Mouse (Mus musculus): ENCODE data around the gene Foxred2.

Foxred2 gene

GRCm38 (mm10) chr15:77960693-77961092 lies 4.2 kb upstream of the Foxred2 start:
- H3K36me3 ChIP-seq (ENCODE audit: control insufficient read depth, insufficient read depth, low read length, poor library complexity, severe bottlenecking) = peaks cover 16% of the 10 kb centered on the region
- H3K27me3 ChIP-seq (ENCODE audit: control insufficient read depth, insufficient read depth, low read length, poor library complexity, severe bottlenecking) = no peaks in the 10 kb centered on the region
- DNase-seq (ENCODE audit: low read depth, low spot score) = no peak

GRCm38 (mm10) chr15:77958071-77958470 lies 1.5 kb upstream of the Foxred2 start:
- DNase-seq (ENCODE audit: low read depth, low spot score) = no peak
- Histone ChIP-seq H3K36me3 (ENCODE audit: control insufficient read depth, insufficient read depth, low read length, poor library complexity, severe bottlenecking) (peaks cover 13% of the 10 kb centered on the region; the same call in 1 of the 2 replicates), H3K27me3 (ENCODE audit: control insufficient read depth, insufficient read depth, low read length, poor library complexity, severe bottlenecking) (no peaks in the 10 kb centered on the region)

- Histone ChIP-seq H3K36me3 (ENCODE audit: control insufficient read depth, insufficient read depth, low read length, poor library complexity, severe bottlenecking) (peaks cover 13% of the 10 kb centered on the region; the same call in 1 of the 2 replicates), H3K27me3 (ENCODE audit: control insufficient read depth, insufficient read depth, low read length, poor library complexity, severe bottlenecking) (no peaks in the 10 kb centered on the region)
Observed at GRCm38 (mm10) chr15:77957625-77958024, 1.1 kb upstream of the Foxred2 start.

GRCm38 (mm10) chr15:77955440-77956403 lies 800 bp downstream of the Foxred2 start:
- H3K36me3 ChIP-seq (ENCODE audit: control insufficient read depth, insufficient read depth, low read length, poor library complexity, severe bottlenecking) = no peaks in the 10 kb centered on the region; the same call in 1 of the 2 replicates
- DNase-seq (ENCODE audit: low read depth, low spot score) = peak; percentile 29
- H3K27me3 ChIP-seq (ENCODE audit: control insufficient read depth, insufficient read depth, low read length, poor library complexity, severe bottlenecking) = no peaks in the 10 kb centered on the region

More at GRCm38 (mm10) chr15:77957625-77958024, 1.1 kb upstream of the Foxred2 start:
- DNase-seq (ENCODE audit: low read depth, low spot score) = no peak

GRCm38 (mm10) chr15:77954362-77954761 lies 2.2 kb downstream of the Foxred2 start:
- H3K36me3 ChIP-seq (ENCODE audit: control insufficient read depth, insufficient read depth, low read length, poor library complexity, severe bottlenecking) = no peaks in the 10 kb centered on the region; the same call in 1 of the 2 replicates
- no peaks in the 10 kb centered on the region for H3K27me3 ChIP-seq (ENCODE audit: control insufficient read depth, insufficient read depth, low read length, poor library complexity, severe bottlenecking)
- DNase-seq (ENCODE audit: low read depth, low spot score) = no peak

- peaks cover 2% of the 10 kb centered on the region for H3K36me3 ChIP-seq (ENCODE audit: control insufficient read depth, insufficient read depth, low read length, poor library complexity, severe bottlenecking)
- DNase-seq (ENCODE audit: low read depth, low spot score) = no peak
- H3K27me3 ChIP-seq (ENCODE audit: control insufficient read depth, insufficient read depth, low read length, poor library complexity, severe bottlenecking) = no peaks in the 10 kb centered on the region
Observed at GRCm38 (mm10) chr15:77952921-77953320, 3.6 kb downstream of the Foxred2 start.

- H3K27me3 ChIP-seq (ENCODE audit: control insufficient read depth, insufficient read depth, low read length, poor library complexity, severe bottlenecking) = no peaks in the 10 kb centered on the region
- no peak for DNase-seq (ENCODE audit: low read depth, low spot score)
- peaks cover 3% of the 10 kb centered on the region for H3K36me3 ChIP-seq (ENCODE audit: control insufficient read depth, insufficient read depth, low read length, poor library complexity, severe bottlenecking)
Observed at GRCm38 (mm10) chr15:77949061-77949460, 7.5 kb downstream of the Foxred2 start.

- H3K36me3 ChIP-seq (ENCODE audit: control insufficient read depth, insufficient read depth, low read length, poor library complexity, severe bottlenecking) = peaks cover 3% of the 10 kb centered on the region; the same call in 1 of the 2 replicates
- no peaks in the 10 kb centered on the region for H3K27me3 ChIP-seq (ENCODE audit: control insufficient read depth, insufficient read depth, low read length, poor library complexity, severe bottlenecking)
- DNase-seq (ENCODE audit: low read depth, low spot score) = peak; percentile 26
Observed at GRCm38 (mm10) chr15:77945711-77946110, 10.8 kb downstream of the Foxred2 start.

- Histone ChIP-seq H3K36me3 (ENCODE audit: control insufficient read depth, insufficient read depth, low read length, poor library complexity, severe bottlenecking) (no peaks in the 10 kb centered on the region), H3K27me3 (ENCODE audit: control insufficient read depth, insufficient read depth, low read length, poor library complexity, severe bottlenecking) (no peaks in the 10 kb centered on the region)
- no peak for DNase-seq (ENCODE audit: low read depth, low spot score)
Observed at GRCm38 (mm10) chr15:77941563-77941962, 15.0 kb downstream of the Foxred2 start.

- no peak for DNase-seq (ENCODE audit: low read depth, low spot score)
- H3K27me3 ChIP-seq (ENCODE audit: control insufficient read depth, insufficient read depth, low read length, poor library complexity, severe bottlenecking) = no peaks in the 10 kb centered on the region
- H3K36me3 ChIP-seq (ENCODE audit: control insufficient read depth, insufficient read depth, low read length, poor library complexity, severe bottlenecking) = no peaks in the 10 kb centered on the region
Observed at GRCm38 (mm10) chr15:77938516-77938915, 18.0 kb downstream of the Foxred2 start.

- no peak for DNase-seq (ENCODE audit: low read depth, low spot score)
- no peaks in the 10 kb centered on the region for H3K27me3 ChIP-seq (ENCODE audit: control insufficient read depth, insufficient read depth, low read length, poor library complexity, severe bottlenecking)
- no peaks in the 10 kb centered on the region for H3K36me3 ChIP-seq (ENCODE audit: control insufficient read depth, insufficient read depth, low read length, poor library complexity, severe bottlenecking)
Observed at GRCm38 (mm10) chr15:77935673-77936375, 20.7 kb downstream of the Foxred2 start.

GRCm38 (mm10) chr15:77934968-77935367 lies 21.6 kb downstream of the Foxred2 start:
- Histone ChIP-seq H3K36me3 (ENCODE audit: control insufficient read depth, insufficient read depth, low read length, poor library complexity, severe bottlenecking) (no peaks in the 10 kb centered on the region), H3K27me3 (ENCODE audit: control insufficient read depth, insufficient read depth, low read length, poor library complexity, severe bottlenecking) (no peaks in the 10 kb centered on the region)
- no peak for DNase-seq (ENCODE audit: low read depth, low spot score)

GRCm38 (mm10) chr15:77934326-77934725 lies 22.2 kb downstream of the Foxred2 start:
- no peak for DNase-seq (ENCODE audit: low read depth, low spot score)
- Histone ChIP-seq H3K27me3 (ENCODE audit: control insufficient read depth, insufficient read depth, low read length, poor library complexity, severe bottlenecking) (no peaks in the 10 kb centered on the region), H3K36me3 (ENCODE audit: control insufficient read depth, insufficient read depth, low read length, poor library complexity, severe bottlenecking) (no peaks in the 10 kb centered on the region)

- peak; percentile 92 for DNase-seq (ENCODE audit: low read depth, low spot score)
- no peaks in the 10 kb centered on the region for H3K27me3 ChIP-seq (ENCODE audit: control insufficient read depth, insufficient read depth, low read length, poor library complexity, severe bottlenecking)
- H3K36me3 ChIP-seq (ENCODE audit: control insufficient read depth, insufficient read depth, low read length, poor library complexity, severe bottlenecking) = no peaks in the 10 kb centered on the region
Observed at GRCm38 (mm10) chr15:77933770-77934169, 22.8 kb downstream of the Foxred2 start.

- Histone ChIP-seq H3K27me3 (ENCODE audit: control insufficient read depth, insufficient read depth, low read length, poor library complexity, severe bottlenecking) (no peaks in the 10 kb centered on the region), H3K36me3 (ENCODE audit: control insufficient read depth, insufficient read depth, low read length, poor library complexity, severe bottlenecking) (no peaks in the 10 kb centered on the region)
- no peak for DNase-seq (ENCODE audit: low read depth, low spot score)
Observed at GRCm38 (mm10) chr15:77933222-77933621, 23.3 kb downstream of the Foxred2 start.

Data from splenic B cell, adult 2 months (primary cell).